Mouse (Mus musculus) lung, adult 2 months (tissue): ENCODE measurements around the gene Thap3.

Source experiments
- CTCF ChIP-seq: fragments of 200-500 bp; IDR thresholded peaks from 2 replicates; pipeline ENCODE4 v1.5.1; 2011; ENCODE audit warnings: mild to moderate bottlenecking, low read length, control low read depth; ENCODE audit not compliant: insufficient read depth
- POLR2A ChIP-seq: fragments of 200-500 bp; IDR thresholded peaks from 2 replicates; pipeline ENCODE4 v1.6.1; 2011; ENCODE audit warnings: low read depth, mild to moderate bottlenecking, control low read depth, low read length, borderline replicate concordance; ENCODE audit errors: extremely low read depth

GRCm38 (mm10) chr4:151957584-151958315 lies 31.0 kb downstream of the Thap3 start:
- no peak for TF ChIP-seq CTCF
- TF ChIP-seq POLR2A = no peak
